Mouse (Mus musculus): Measurements from ENCODE around the gene Abca16.

Abca16 gene

GRCm38 (mm10) chr7:120409447-120409846, at the start of gene Abca16:
TSS of gene Abca16 (plus strand) at chr7:120409647.
- peak; percentile 48 for DNase-seq (ENCODE audit: extremely low read depth, insufficient read length, low spot score)

GRCm38 (mm10) chr7:120361159-120361558, 48.3 kb upstream of the Abca16 start:
- no peak for DNase-seq (ENCODE audit: extremely low read depth, insufficient read length, low spot score)

- no peak for DNase-seq (ENCODE audit: extremely low read depth, insufficient read length, low spot score)
Measured at GRCm38 (mm10) chr7:120412391-120412790, 2.9 kb downstream of the Abca16 start.

GRCm38 (mm10) chr7:120426625-120427024, 17.2 kb downstream of the Abca16 start:
- no peak for DNase-seq (ENCODE audit: extremely low read depth, insufficient read length, low spot score)

GRCm38 (mm10) chr7:120431464-120431863, 22.0 kb downstream of the Abca16 start:
- no peak for DNase-seq (ENCODE audit: extremely low read depth, insufficient read length, low spot score)

- no peak for DNase-seq (ENCODE audit: extremely low read depth, insufficient read length, low spot score)
Measured at GRCm38 (mm10) chr7:120503891-120504662, 94.6 kb downstream of the Abca16 start.

GRCm38 (mm10) chr7:120504663-120504979, 95.2 kb downstream of the Abca16 start:
- DNase-seq (ENCODE audit: extremely low read depth, insufficient read length, low spot score): no peak

GRCm38 (mm10) chr7:120534805-120535204, 125.4 kb downstream of the Abca16 start:
- DNase-seq (ENCODE audit: extremely low read depth, insufficient read length, low spot score): no peak

GRCm38 (mm10) chr7:120552479-120553180, 143.2 kb downstream of the Abca16 start:
- no peak for DNase-seq (ENCODE audit: extremely low read depth, insufficient read length, low spot score)

- no peak for DNase-seq (ENCODE audit: extremely low read depth, insufficient read length, low spot score)
Measured at GRCm38 (mm10) chr7:120553181-120553551, 143.7 kb downstream of the Abca16 start.

- no peak for DNase-seq (ENCODE audit: extremely low read depth, insufficient read length, low spot score)
Measured at GRCm38 (mm10) chr7:120567366-120567765, 157.9 kb downstream of the Abca16 start.

- DNase-seq (ENCODE audit: extremely low read depth, insufficient read length, low spot score): no peak
Measured at GRCm38 (mm10) chr7:120576520-120576919, 167.1 kb downstream of the Abca16 start.
